Mouse (Mus musculus): ENCODE results near the gene Pi4k2a. TPM values are rescaled to one million over a fixed set of nuclear protein-coding genes. Genes with fewer than 3 reads are reported as not detected.
"Not testable (repeated sequence)": the region's sequence is repeated elsewhere in the genome, so short reads cannot be mapped to it uniquely, and the experiment has no call there.

Pi4k2a gene
- polyA plus RNA-seq, 1 experiment from 2014 or later: 30.6 TPM

DNA sequence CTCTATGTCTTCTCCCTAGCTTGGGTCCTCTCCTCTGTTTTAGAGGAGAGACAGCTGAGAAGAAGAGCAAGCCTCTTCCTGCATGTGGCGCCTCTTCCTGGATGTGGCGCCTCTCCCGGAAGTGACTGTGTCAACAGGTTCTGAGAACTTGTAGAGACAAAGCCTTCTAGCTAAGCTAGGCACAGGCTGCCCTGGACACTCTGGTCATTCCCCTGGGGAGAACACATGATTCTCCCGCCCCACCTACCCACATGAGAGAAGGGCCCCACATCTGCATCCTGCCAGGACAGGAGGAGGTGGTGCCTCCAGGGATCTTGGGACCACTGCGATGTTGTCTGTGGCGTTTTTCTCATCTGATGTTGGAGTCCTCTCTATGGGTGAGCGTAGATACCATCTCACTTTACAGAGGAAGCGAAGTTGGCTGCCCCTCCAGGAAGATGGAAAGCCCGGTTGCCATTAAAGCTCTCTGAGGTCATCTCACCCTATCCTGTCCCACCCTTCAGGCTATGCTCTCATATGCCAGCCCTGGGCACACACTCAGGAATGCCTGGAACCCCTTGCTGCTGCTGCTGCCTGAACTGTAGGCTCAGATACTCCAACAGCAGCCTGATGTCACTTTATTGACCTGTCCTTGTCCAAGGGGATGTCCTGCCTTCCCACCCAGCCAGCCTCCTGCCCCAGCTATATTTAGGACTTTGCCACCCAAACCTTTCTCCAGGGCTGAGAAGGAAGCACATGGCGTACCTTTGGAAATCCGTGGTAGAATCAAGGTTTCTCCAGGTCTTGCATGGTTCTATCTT is 21.6 kb upstream of the Pi4k2a start:
- ATAC-seq (replicated peaks): no peak
- no peaks in the 10 kb centered on the region for H3K9me3 ChIP-seq
- H3K27ac ChIP-seq: no peak overlapping the region
- WGBS: 85% methylated on average over 11 of the region's 11 CpGs
- no peaks in the 10 kb centered on the region; the same call in 1 of the 2 replicates for H3K36me3 ChIP-seq (replicated peaks)
- H3K9ac ChIP-seq: no peak overlapping the region
- no peaks in the 10 kb centered on the region for H3K27me3 ChIP-seq (replicated peaks)
- H3K4me3 ChIP-seq: no peak overlapping the region
- no peaks in the 10 kb centered on the region for H3K4me1 ChIP-seq
- no peak overlapping the region for H3K4me2 ChIP-seq

DNA sequence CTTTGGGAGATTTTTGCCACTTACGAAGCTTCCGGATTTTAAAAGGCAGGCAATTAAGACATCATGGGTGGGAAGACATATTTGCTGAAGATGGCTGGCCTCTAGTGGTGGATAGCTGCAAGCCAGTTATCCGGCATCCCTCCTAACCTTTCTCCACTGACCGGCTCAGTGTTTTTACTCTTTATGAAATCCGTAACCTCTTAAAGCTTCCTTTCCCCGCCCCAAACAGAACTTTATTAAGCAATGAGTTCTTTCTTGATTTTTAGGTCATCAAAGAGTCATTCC is 21.1 kb upstream of the Pi4k2a start:
- WGBS: 51% methylated on average over 6 of the region's 6 CpGs
- Histone ChIP-seq H3K36me3 (replicated peaks) (no peaks in the 10 kb centered on the region; the same call in 1 of the 2 replicates), H3K9me3 (no peaks in the 10 kb centered on the region), H3K27me3 (replicated peaks) (no peaks in the 10 kb centered on the region), H3K9ac (no peak overlapping the region), H3K4me2 (no peak overlapping the region), H3K4me1 (no peaks in the 10 kb centered on the region), H3K27ac (no peak overlapping the region), H3K4me3 (no peak overlapping the region)
- ATAC-seq (replicated peaks): no peak

DNA sequence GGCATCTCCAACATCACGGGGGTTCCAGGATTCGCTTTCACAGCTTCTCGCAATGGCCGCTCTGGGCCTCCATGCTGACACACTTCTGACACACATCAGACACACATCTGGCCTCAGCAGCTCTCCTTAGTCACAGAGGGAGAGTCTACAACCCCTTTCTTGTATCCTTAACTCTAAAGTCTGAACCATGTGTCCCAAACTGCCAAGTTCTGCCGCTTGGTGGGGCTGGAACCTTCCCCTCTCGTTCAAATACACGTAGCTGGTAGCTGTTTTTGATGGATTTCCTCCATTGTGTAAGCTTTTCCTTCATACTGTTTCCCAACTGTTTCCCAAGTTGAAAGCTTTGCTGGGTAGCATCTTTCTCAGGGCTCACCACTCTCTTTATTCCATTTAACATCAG is 19.0 kb upstream of the Pi4k2a start:
- no peaks in the 10 kb centered on the region for H3K4me1 ChIP-seq
- H3K27ac ChIP-seq: no peak overlapping the region
- peaks cover 7% of the 10 kb centered on the region; the same call in 1 of the 2 replicates for H3K36me3 ChIP-seq (replicated peaks)
- H3K4me2 ChIP-seq: no peak overlapping the region
- no peak for ATAC-seq (replicated peaks)
- no peak overlapping the region for H3K4me3 ChIP-seq
- H3K27me3 ChIP-seq (replicated peaks): no peaks in the 10 kb centered on the region
- no peak overlapping the region for H3K9ac ChIP-seq
- 77% methylated on average over 7 of the region's 7 CpGs for WGBS
- no peaks in the 10 kb centered on the region for H3K9me3 ChIP-seq

DNA sequence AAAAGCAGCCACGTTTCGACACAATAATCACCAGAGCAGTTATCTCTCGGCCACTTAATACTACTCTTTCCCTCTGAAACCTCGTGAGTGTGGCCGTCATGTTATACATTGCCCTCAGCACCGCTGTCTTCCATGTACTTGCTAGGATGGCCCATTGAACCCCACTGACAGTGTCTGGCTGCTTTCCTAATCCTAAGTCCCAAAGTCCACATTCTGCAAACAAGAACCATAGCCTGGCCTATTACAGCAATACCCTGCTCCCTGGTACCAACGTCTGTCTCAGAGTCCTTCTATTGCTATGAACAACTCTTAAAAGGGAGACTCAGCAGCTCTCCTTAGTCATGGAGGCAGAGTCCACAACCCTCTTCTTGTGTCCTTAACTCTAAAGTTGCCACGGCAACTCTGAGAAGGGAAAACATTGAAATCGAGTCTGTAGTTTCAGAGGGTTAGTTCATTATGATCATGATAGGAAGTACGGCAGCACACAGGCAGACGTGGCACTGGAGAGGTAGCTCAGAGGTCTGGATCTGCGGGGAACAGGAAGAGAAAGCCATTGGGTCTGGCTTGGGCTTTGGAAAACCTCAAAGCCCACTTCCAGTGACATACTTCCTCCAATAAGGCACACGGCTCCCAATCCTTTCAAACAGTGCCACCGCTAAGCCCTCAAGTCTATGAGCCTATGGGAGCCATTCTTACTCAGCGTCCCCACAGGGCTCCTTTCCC is 18.2 kb upstream of the Pi4k2a start:
- Histone ChIP-seq H3K9me3 (no peaks in the 10 kb centered on the region), H3K4me2 (no peak overlapping the region), H3K36me3 (replicated peaks) (peaks cover 12% of the 10 kb centered on the region; the same call in 1 of the 2 replicates), H3K4me3 (no peak overlapping the region), H3K27me3 (replicated peaks) (no peaks in the 10 kb centered on the region), H3K27ac (no peak overlapping the region), H3K4me1 (no peaks in the 10 kb centered on the region), H3K9ac (no peak overlapping the region)
- WGBS: 84% methylated on average over 15 of the region's 15 CpGs
- ATAC-seq (replicated peaks): no peak

DNA sequence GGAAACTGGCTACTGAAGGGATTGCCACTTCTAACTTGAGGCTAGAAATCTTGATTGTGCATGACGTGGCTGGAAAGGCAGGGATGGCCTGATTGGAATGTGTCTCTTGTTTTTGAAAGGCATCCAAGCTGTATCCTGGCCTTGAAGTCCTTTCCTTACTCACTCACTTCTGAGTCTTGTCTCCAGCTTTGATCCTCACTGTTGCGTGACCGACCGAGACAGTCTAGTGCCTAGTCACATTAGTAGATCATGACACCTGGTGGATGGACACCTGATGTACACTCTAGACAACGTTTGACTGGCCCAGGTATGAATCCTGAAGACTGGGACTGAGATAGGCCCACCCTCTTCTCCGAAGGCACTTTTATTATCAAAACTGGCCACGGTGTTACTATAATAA is 17.5 kb upstream of the Pi4k2a start:
- Histone ChIP-seq H3K9ac (no peak overlapping the region), H3K36me3 (replicated peaks) (peaks cover 16% of the 10 kb centered on the region), H3K27me3 (replicated peaks) (no peaks in the 10 kb centered on the region), H3K4me1 (no peaks in the 10 kb centered on the region), H3K4me2 (no peak overlapping the region), H3K27ac (no peak overlapping the region), H3K4me3 (no peak overlapping the region), H3K9me3 (no peaks in the 10 kb centered on the region)
- WGBS: 82% methylated on average over 7 of the region's 7 CpGs
- ATAC-seq (replicated peaks): no peak

DNA sequence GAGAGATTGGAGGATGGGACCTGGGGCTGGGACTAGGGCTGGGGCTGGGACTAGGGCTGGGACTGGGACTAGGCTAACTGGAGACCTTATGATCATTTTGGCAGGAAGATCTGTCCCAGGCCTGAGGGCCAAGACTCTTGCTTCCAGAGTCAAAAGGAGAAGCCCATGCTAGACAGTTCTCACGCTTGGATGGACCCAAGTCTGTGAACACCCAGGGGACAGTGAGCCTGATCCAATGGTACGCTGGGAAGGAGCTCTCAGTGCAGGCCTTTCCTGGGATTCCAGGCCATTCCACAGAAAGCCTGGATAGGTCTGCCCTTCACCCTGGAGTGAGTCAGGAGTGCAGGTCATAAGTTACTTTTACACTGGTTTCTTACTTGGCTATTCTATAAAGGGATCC is 15.2 kb upstream of the Pi4k2a start:
- H3K27me3 ChIP-seq (replicated peaks): no peaks in the 10 kb centered on the region
- H3K36me3 ChIP-seq (replicated peaks): peaks cover 20% of the 10 kb centered on the region
- ATAC-seq (replicated peaks): no peak
- WGBS: 85% methylated on average over 2 of the region's 2 CpGs
- H3K4me1 ChIP-seq: no peaks in the 10 kb centered on the region
- H3K9ac ChIP-seq: no peak overlapping the region
- H3K4me3 ChIP-seq: no peak overlapping the region
- H3K4me2 ChIP-seq: no peak overlapping the region
- no peaks in the 10 kb centered on the region for H3K9me3 ChIP-seq
- H3K27ac ChIP-seq: no peak overlapping the region

DNA sequence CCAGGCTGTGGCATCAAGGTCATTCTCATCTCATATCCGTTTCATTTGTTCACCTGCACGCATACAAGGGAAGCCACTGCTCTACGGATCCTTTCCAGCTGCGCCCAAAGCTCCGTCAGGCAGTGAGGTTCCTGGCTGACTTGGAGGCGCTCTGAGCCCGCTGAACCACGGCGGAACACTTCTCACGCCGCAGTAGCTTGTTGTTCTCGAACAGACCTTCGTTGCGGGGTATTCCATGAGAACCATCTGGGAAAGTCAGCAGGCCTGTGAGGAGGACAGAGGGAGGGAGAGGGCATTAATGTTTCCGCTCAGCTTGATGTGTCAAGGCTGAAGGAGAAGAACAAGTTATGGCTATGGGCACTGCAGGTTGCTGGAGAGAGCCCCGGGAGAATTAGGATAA is 14.3 kb upstream of the Pi4k2a start:
- Histone ChIP-seq H3K4me3 (no peak overlapping the region), H3K36me3 (replicated peaks) (peaks cover 20% of the 10 kb centered on the region), H3K9me3 (no peaks in the 10 kb centered on the region), H3K27me3 (replicated peaks) (no peaks in the 10 kb centered on the region), H3K4me2 (no peak overlapping the region), H3K4me1 (no peaks in the 10 kb centered on the region), H3K27ac (no peak overlapping the region), H3K9ac (no peak overlapping the region)
- WGBS: 85% methylated on average over 16 of the region's 16 CpGs
- ATAC-seq (replicated peaks): no peak

DNA sequence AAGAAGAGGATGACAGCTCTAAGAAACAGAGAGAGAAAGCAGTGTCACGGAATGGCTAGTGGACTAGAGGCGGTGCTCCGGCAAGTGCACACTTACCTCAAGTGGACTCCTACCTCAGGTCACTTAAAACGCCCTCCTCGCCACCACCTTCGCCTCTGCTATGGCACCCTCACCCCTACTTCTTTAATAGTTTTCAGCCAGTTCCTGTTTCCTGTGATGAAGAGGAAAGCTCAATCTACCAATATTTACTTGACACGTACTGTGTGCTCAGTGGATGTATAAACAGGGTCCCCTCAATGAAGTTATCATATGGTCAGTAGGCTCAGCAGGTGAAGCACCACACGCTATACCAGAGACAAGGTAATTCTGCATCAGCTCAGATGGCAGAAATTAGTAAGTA is 11.7 kb upstream of the Pi4k2a start:
- Histone ChIP-seq H3K4me1 (no peaks in the 10 kb centered on the region), H3K36me3 (replicated peaks) (peaks cover 20% of the 10 kb centered on the region), H3K9ac (no peak overlapping the region), H3K27me3 (replicated peaks) (no peaks in the 10 kb centered on the region), H3K27ac (no peak overlapping the region), H3K4me3 (no peak overlapping the region), H3K9me3 (no peaks in the 10 kb centered on the region), H3K4me2 (no peak overlapping the region)
- no peak for ATAC-seq (replicated peaks)
- WGBS: 97% methylated on average over 8 of the region's 8 CpGs

DNA sequence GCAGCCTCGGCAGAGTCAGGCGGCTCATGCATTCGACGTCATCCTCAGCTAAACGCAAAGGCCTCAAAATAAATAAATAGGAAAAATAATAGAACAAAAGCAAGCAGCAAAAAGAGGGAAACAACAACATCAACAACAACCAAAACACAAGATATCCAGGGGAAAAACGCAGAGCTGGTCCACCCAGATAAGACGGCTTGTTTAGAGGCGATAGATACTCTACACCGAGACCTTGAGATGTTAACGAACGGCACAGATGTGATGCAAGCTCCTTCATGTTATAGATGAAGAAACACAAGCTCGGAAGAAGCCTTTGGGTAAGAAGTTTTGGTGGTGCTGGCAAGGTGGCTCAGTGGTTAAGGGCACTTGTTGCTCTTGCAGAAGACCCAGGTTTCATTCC is 11.3 kb upstream of the Pi4k2a start:
- Histone ChIP-seq H3K4me2 (no peak overlapping the region), H3K4me3 (no peak overlapping the region), H3K4me1 (no peaks in the 10 kb centered on the region), H3K9ac (no peak overlapping the region), H3K9me3 (no peaks in the 10 kb centered on the region), H3K27me3 (replicated peaks) (no peaks in the 10 kb centered on the region), H3K27ac (no peak overlapping the region), H3K36me3 (replicated peaks) (peaks cover 20% of the 10 kb centered on the region)
- ATAC-seq (replicated peaks): no peak
- 95% methylated on average over 12 of the region's 12 CpGs for WGBS

DNA sequence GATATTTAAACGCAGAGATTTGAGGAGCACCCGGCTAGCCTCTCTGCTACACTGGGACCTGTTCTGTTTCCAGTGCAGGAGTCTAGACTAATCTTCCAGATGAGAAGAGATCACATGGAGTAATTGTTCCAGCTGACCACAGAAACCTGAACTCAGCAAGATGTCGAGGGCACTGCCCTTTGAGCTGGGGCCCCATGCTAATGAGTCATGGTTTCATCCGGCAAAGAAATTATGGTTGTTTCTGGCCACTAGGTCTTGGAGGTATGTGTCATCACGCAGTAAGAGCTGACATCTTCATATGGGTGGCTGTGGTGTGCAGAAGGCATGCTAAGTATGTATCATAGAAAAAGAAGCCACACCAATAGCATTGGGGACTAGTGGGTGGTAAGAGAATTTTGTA is 10.3 kb upstream of the Pi4k2a start:
- H3K36me3 ChIP-seq (replicated peaks): peaks cover 20% of the 10 kb centered on the region
- peaks cover 5% of the 10 kb centered on the region for H3K4me1 ChIP-seq
- no peak overlapping the region for H3K4me3 ChIP-seq
- H3K4me2 ChIP-seq: no peak overlapping the region
- H3K9ac ChIP-seq: no peak overlapping the region
- ATAC-seq (replicated peaks): no peak
- no peaks in the 10 kb centered on the region for H3K9me3 ChIP-seq
- WGBS: 81% methylated on average over 5 of the region's 5 CpGs
- H3K27ac ChIP-seq: no peak overlapping the region
- no peaks in the 10 kb centered on the region for H3K27me3 ChIP-seq (replicated peaks)

DNA sequence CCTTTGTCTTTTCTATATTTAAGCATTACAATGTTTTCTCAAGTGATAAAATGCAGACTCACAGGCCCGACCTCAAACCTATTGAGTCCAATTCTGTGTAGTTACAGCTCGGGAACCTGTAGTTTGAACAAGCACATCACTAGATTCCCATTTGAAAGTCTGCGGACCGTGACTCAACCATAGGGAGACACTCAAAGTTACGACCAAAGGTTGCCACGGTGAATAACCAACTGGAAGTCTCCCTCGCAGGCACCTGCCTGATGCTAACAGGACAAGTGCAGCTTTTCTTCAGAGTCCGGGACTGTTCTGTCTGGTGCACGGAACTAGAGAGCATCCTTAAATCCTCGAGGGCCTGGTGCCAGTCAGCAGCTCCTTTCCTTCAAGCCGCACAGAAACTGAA is 9.8 kb upstream of the Pi4k2a start:
- H3K27me3 ChIP-seq (replicated peaks): no peaks in the 10 kb centered on the region
- no peak overlapping the region for H3K4me3 ChIP-seq
- whole genome bisulfite sequencing: 72% methylated on average over 11 of the region's 11 CpGs
- ATAC-seq (replicated peaks): no peak
- peaks cover 20% of the 10 kb centered on the region for H3K36me3 ChIP-seq (replicated peaks)
- no peak overlapping the region for H3K27ac ChIP-seq
- no peaks in the 10 kb centered on the region for H3K9me3 ChIP-seq
- no peak overlapping the region for H3K9ac ChIP-seq
- peaks cover 7% of the 10 kb centered on the region for H3K4me1 ChIP-seq
- H3K4me2 ChIP-seq: no peak overlapping the region

DNA sequence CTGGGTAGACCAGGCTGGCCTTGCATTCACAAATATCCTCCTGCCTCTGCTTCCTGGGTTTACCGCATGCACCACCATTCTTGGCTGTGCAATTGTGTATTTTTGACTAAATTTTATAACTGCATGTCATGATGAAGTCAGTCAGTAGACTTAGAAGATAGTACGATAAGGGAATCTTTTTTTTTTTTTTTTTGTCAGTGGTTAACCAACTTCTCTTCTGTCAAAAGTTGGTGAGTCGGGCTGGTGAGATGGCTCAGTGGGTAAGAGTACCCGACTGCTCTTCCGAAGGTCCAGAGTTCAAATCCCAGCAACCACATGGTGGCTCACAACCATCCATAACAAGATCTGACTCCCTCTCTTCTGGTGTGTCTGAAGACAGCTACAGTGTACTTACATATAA is 8.7 kb upstream of the Pi4k2a start:
- H3K4me2 ChIP-seq; H3K4me3 ChIP-seq; ATAC-seq (replicated peaks); H3K9me3 ChIP-seq; H3K27ac ChIP-seq; H3K9ac ChIP-seq; H3K27me3 ChIP-seq (replicated peaks); H3K36me3 ChIP-seq (replicated peaks): not testable (repeated sequence)
- WGBS: 93% methylated on average over 5 of the region's 5 CpGs
- peaks cover 12% of the 10 kb centered on the region for H3K4me1 ChIP-seq

DNA sequence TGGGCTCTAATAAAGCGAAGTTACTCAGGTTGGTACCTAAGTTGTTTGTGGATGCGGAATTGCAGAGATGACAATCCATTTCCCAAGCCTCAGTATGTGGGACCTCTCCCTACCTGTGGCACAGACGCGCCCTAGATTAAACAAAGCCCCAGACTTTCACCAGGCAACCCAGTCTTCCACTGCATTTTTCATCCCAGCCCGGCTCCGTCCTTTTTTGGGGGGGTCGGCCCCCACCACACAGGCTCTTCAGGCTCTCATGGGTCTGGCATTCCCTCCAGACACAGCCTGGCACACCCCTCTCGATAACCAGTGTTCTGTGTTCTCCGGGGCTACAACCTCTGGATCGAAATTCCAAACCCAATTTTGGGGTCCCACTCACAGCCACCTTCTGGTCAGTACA is 4.6 kb upstream of the Pi4k2a start:
- peak; percentile 1; the same call in 1 of the 2 replicates for ATAC-seq (replicated peaks)
- peak overlapping the region; percentile 92 for H3K4me2 ChIP-seq
- WGBS: 7% methylated on average over 10 of the region's 10 CpGs

More for the DNA sequence above, 4.6 kb upstream of the Pi4k2a start:
- H3K4me3 ChIP-seq: peak overlapping the region; percentile 74
- H3K27ac ChIP-seq: peak overlapping the region; percentile 85
- H3K9ac ChIP-seq: peak overlapping the region; percentile 80
- H3K4me1 ChIP-seq: peaks cover 23% of the 10 kb centered on the region
- no peaks in the 10 kb centered on the region for H3K36me3 ChIP-seq (replicated peaks)
- H3K27me3 ChIP-seq (replicated peaks): no peaks in the 10 kb centered on the region
- no peaks in the 10 kb centered on the region for H3K9me3 ChIP-seq
